Mouse (Mus musculus) forebrain, embryonic 13.5 days (tissue): ENCODE results near the gene Scnn1g. TPM values are rescaled to one million over a fixed set of nuclear protein-coding genes. Genes with fewer than 3 reads are reported as not detected.

Source experiments
- ATAC-seq: fragments of 200-750 bp; cut with Nextera tagmentation; 2 replicates; pipeline ENCODE4 v1.8.0; 2017
- H3K27ac ChIP-seq: fragments of 300-500 bp; sonication (generic); 2 replicates; pipeline ENCODE4 v1.5.1; 2015; ENCODE audit warnings: inconsistent platforms, mild to moderate bottlenecking, moderate library complexity
- H3K27me3 ChIP-seq: fragments of 300-500 bp; sonication (generic); 2 replicates; pipeline ENCODE4 v1.6.1; 2015; ENCODE audit warnings: mild to moderate bottlenecking, inconsistent platforms
- H3K36me3 ChIP-seq: fragments of 300-500 bp; sonication (generic); 2 replicates; pipeline ENCODE4 v1.6.1; 2015; ENCODE audit warnings: mild to moderate bottlenecking, inconsistent platforms; ENCODE audit not compliant: poor library complexity, severe bottlenecking
- H3K4me1 ChIP-seq: fragments of 300-500 bp; sonication (generic); 2 replicates; pipeline ENCODE4 v1.6.1; 2015; ENCODE audit warnings: inconsistent platforms
- H3K4me2 ChIP-seq: fragments of 300-500 bp; sonication (generic); 2 replicates; pipeline ENCODE4 v1.6.1; 2015; ENCODE audit warnings: inconsistent platforms, mild to moderate bottlenecking, moderate library complexity
- H3K4me3 ChIP-seq: fragments of 300-500 bp; sonication (generic); 2 replicates; pipeline ENCODE4 v1.5.1; 2015; ENCODE audit warnings: mild to moderate bottlenecking, inconsistent platforms
- H3K9ac ChIP-seq: fragments of 300-500 bp; sonication (generic); 2 replicates; pipeline ENCODE4 v1.6.1; 2015; ENCODE audit warnings: mild to moderate bottlenecking, inconsistent platforms
- H3K9me3 ChIP-seq: fragments of 300-500 bp; sonication (generic); replicated peaks from 2 replicates; pipeline ENCODE4 v1.6.1; 2016; ENCODE audit warnings: inconsistent platforms
- WGBS: fragments of 180-500 bp; shearing (Covaris S2); methylation state at CpG from one replicate; pipeline ENCODE4 v1.1.7; 2015; 5-methylcytosine and 5-hydroxymethylcytosine counted together
- polyA plus RNA-seq: library from polyadenylated mRNA; unstranded; fragments of >200 nt; fragmentation: Nextera tagmentation; extraction: Ambion mirVana; gene quantifications from 2 replicates; pipeline ENCODE4 v1.2.1, GENCODE M21; 2015

Gene Scnn1g
- polyA plus RNA-seq, 1 experiment from 2014 or later, result not detected

- ATAC-seq, result no peak
- H3K4me3 ChIP-seq, result no peak overlapping the region
- H3K9ac ChIP-seq, result no peak overlapping the region
- H3K4me2 ChIP-seq, result no peak overlapping the region
- H3K9me3 ChIP-seq, result no peaks in the 10 kb centered on the region
- peaks cover 8% of the 10 kb centered on the region for H3K4me1 ChIP-seq
- WGBS, result 38% methylated on average over 2 of the region's 2 CpGs
- H3K27ac ChIP-seq, result no peak overlapping the region
- H3K27me3 ChIP-seq, result no peaks in the 10 kb centered on the region
- no peaks in the 10 kb centered on the region for H3K36me3 ChIP-seq
Observed at GRCm38 (mm10) chr7:121711171-121711570, 23.1 kb upstream of the Scnn1g start.

GRCm38 (mm10) chr7:121717031-121717430 is 17.2 kb upstream of the Scnn1g start:
- Histone ChIP-seq H3K9ac (no peak overlapping the region), H3K4me1 (no peaks in the 10 kb centered on the region), H3K27ac (no peak overlapping the region), H3K36me3 (no peaks in the 10 kb centered on the region), H3K27me3 (no peaks in the 10 kb centered on the region), H3K9me3 (no peaks in the 10 kb centered on the region), H3K4me3 (no peak overlapping the region), H3K4me2 (no peak overlapping the region)
- WGBS, result 74% methylated on average over 7 of the region's 7 CpGs
- ATAC-seq, result no peak

GRCm38 (mm10) chr7:121730225-121730624 is 4.1 kb upstream of the Scnn1g start:
- no peak overlapping the region for H3K27ac ChIP-seq
- H3K4me3 ChIP-seq, result no peak overlapping the region
- no peaks in the 10 kb centered on the region for H3K9me3 ChIP-seq
- 20% methylated on average over 5 of the region's 5 CpGs for WGBS
- H3K9ac ChIP-seq, result no peak overlapping the region
- no peak overlapping the region for H3K4me2 ChIP-seq
- peaks cover 23% of the 10 kb centered on the region for H3K27me3 ChIP-seq
- no peaks in the 10 kb centered on the region for H3K36me3 ChIP-seq
- no peak for ATAC-seq
- H3K4me1 ChIP-seq, result peaks cover 10% of the 10 kb centered on the region

GRCm38 (mm10) chr7:121737511-121738415 is 3.5 kb downstream of the Scnn1g start:
- 77% methylated on average over 29 of the region's 29 CpGs for WGBS
- ATAC-seq, result no peak

GRCm38 (mm10) chr7:121750244-121750643 is 16.0 kb downstream of the Scnn1g start:
- Histone ChIP-seq H3K27me3 (no peaks in the 10 kb centered on the region), H3K4me2 (no peak overlapping the region), H3K9me3 (no peaks in the 10 kb centered on the region), H3K4me3 (no peak overlapping the region), H3K27ac (no peak overlapping the region), H3K9ac (no peak overlapping the region), H3K36me3 (no peaks in the 10 kb centered on the region), H3K4me1 (no peaks in the 10 kb centered on the region)
- no peak for ATAC-seq
- 86% methylated on average over 5 of the region's 5 CpGs for WGBS

More at GRCm38 (mm10) chr7:121737511-121738415, 3.5 kb downstream of the Scnn1g start:
- no peak overlapping the region for H3K9ac ChIP-seq
- H3K9me3 ChIP-seq, result no peaks in the 10 kb centered on the region
- peaks cover 10% of the 10 kb centered on the region for H3K4me1 ChIP-seq
- no peak overlapping the region for H3K4me2 ChIP-seq
- H3K27me3 ChIP-seq, result peaks cover 32% of the 10 kb centered on the region
- H3K27ac ChIP-seq, result no peak overlapping the region
- no peak overlapping the region for H3K4me3 ChIP-seq
- no peaks in the 10 kb centered on the region for H3K36me3 ChIP-seq

- Histone ChIP-seq H3K9me3 (no peaks in the 10 kb centered on the region), H3K27me3 (no peaks in the 10 kb centered on the region), H3K9ac (no peak overlapping the region), H3K4me3 (no peak overlapping the region), H3K4me2 (no peak overlapping the region), H3K36me3 (no peaks in the 10 kb centered on the region), H3K27ac (no peak overlapping the region), H3K4me1 (no peaks in the 10 kb centered on the region)
- no peak for ATAC-seq
- 77% methylated on average over 8 of the region's 8 CpGs for WGBS
Observed at GRCm38 (mm10) chr7:121754748-121755147, 20.5 kb downstream of the Scnn1g start.

- ATAC-seq, result no peak
- no peaks in the 10 kb centered on the region for H3K9me3 ChIP-seq
- no peak overlapping the region for H3K27ac ChIP-seq
- no peak overlapping the region for H3K4me2 ChIP-seq
- no peaks in the 10 kb centered on the region for H3K27me3 ChIP-seq
- H3K4me1 ChIP-seq, result no peaks in the 10 kb centered on the region
- 83% methylated on average over 4 of the region's 4 CpGs for WGBS
- no peak overlapping the region for H3K4me3 ChIP-seq
- H3K36me3 ChIP-seq, result no peaks in the 10 kb centered on the region
- no peak overlapping the region for H3K9ac ChIP-seq
Observed at GRCm38 (mm10) chr7:121763328-121763727, 29.0 kb downstream of the Scnn1g start.

- no peak overlapping the region for H3K9ac ChIP-seq
- H3K9me3 ChIP-seq, result no peaks in the 10 kb centered on the region
- no peaks in the 10 kb centered on the region for H3K27me3 ChIP-seq
- no peaks in the 10 kb centered on the region for H3K4me1 ChIP-seq
- H3K4me3 ChIP-seq, result no peak overlapping the region
- no peak overlapping the region for H3K4me2 ChIP-seq
- no peaks in the 10 kb centered on the region for H3K36me3 ChIP-seq
- 84% methylated on average over 3 of the region's 3 CpGs for WGBS
- no peak overlapping the region for H3K27ac ChIP-seq
- ATAC-seq, result no peak
Observed at GRCm38 (mm10) chr7:121767900-121768299, 33.6 kb downstream of the Scnn1g start.

- H3K9me3 ChIP-seq, result no peaks in the 10 kb centered on the region
- H3K4me3 ChIP-seq, result no peak overlapping the region
- ATAC-seq, result no peak
- WGBS, result 89% methylated on average over 9 of the region's 9 CpGs
- H3K36me3 ChIP-seq, result no peaks in the 10 kb centered on the region
- no peak overlapping the region for H3K27ac ChIP-seq
- H3K4me1 ChIP-seq, result no peaks in the 10 kb centered on the region
- no peak overlapping the region for H3K9ac ChIP-seq
- H3K27me3 ChIP-seq, result no peaks in the 10 kb centered on the region
- no peak overlapping the region for H3K4me2 ChIP-seq
Observed at GRCm38 (mm10) chr7:121768983-121769382, 34.7 kb downstream of the Scnn1g start.

GRCm38 (mm10) chr7:121778553-121778952 is 44.3 kb downstream of the Scnn1g start:
- H3K27me3 ChIP-seq, result no peaks in the 10 kb centered on the region
- WGBS, result 54% methylated on average over 1 of the region's 1 CpGs
- no peak for ATAC-seq
- no peak overlapping the region for H3K4me2 ChIP-seq
- H3K9me3 ChIP-seq, result no peaks in the 10 kb centered on the region
- H3K4me3 ChIP-seq, result no peak overlapping the region
- H3K27ac ChIP-seq, result no peak overlapping the region
- no peak overlapping the region for H3K9ac ChIP-seq
- no peaks in the 10 kb centered on the region for H3K36me3 ChIP-seq
- H3K4me1 ChIP-seq, result no peaks in the 10 kb centered on the region

GRCm38 (mm10) chr7:121778980-121779379 is 44.7 kb downstream of the Scnn1g start:
- no peak for ATAC-seq
- Histone ChIP-seq H3K9ac (no peak overlapping the region), H3K27me3 (no peaks in the 10 kb centered on the region), H3K36me3 (no peaks in the 10 kb centered on the region), H3K4me1 (no peaks in the 10 kb centered on the region), H3K27ac (no peak overlapping the region), H3K9me3 (no peaks in the 10 kb centered on the region), H3K4me3 (no peak overlapping the region), H3K4me2 (no peak overlapping the region)
- 88% methylated on average over 3 of the region's 3 CpGs for WGBS

- ATAC-seq, result no peak
- Histone ChIP-seq H3K27me3 (no peaks in the 10 kb centered on the region), H3K4me1 (no peaks in the 10 kb centered on the region), H3K4me3 (no peak overlapping the region), H3K9me3 (no peaks in the 10 kb centered on the region), H3K27ac (no peak overlapping the region), H3K4me2 (no peak overlapping the region), H3K9ac (no peak overlapping the region), H3K36me3 (no peaks in the 10 kb centered on the region)
Observed at GRCm38 (mm10) chr7:121779409-121779808, 45.1 kb downstream of the Scnn1g start.
